Mouse (Mus musculus) embryonic facial prominence, embryonic 14.5 days (tissue): ENCODE data around the gene Slc19a2. TPM values are rescaled to one million over a fixed set of nuclear protein-coding genes. Genes with fewer than 3 reads are reported as not detected.

Source experiments
- ATAC-seq: fragments of 200-750 bp; cut with Nextera tagmentation; 2 replicates; pipeline ENCODE4 v1.8.0; 2017; ENCODE audit warnings: low read depth, moderate number of reproducible peaks, moderate TSS enrichment
- DNase-seq: peaks from one replicate; pipeline ENCODE4 v3.0.0-alpha.2; 2015; ENCODE audit warnings: low spot score
- H3K27ac ChIP-seq: fragments of 300-500 bp; sonication (generic); replicated peaks from 2 replicates; pipeline ENCODE4 v1.5.1; 2014; ENCODE audit warnings: low read depth, mild to moderate bottlenecking, low read length, moderate library complexity
- H3K27me3 ChIP-seq: fragments of 300-500 bp; sonication (generic); replicated peaks from 2 replicates; pipeline ENCODE4 v1.6.1; 2014; ENCODE audit warnings: low read length; ENCODE audit not compliant: control insufficient read depth, insufficient read depth
- H3K36me3 ChIP-seq: fragments of 300-500 bp; sonication (generic); 2 replicates; pipeline ENCODE4 v1.6.1; 2014; ENCODE audit warnings: low read length, mixed read lengths; ENCODE audit not compliant: control insufficient read depth, insufficient read depth
- H3K4me1 ChIP-seq: fragments of 300-500 bp; sonication (generic); 2 replicates; pipeline ENCODE4 v1.6.1; 2014; ENCODE audit warnings: antibody characterized with exemption, low read length; ENCODE audit not compliant: control insufficient read depth, insufficient read depth
- H3K4me2 ChIP-seq: fragments of 300-500 bp; sonication (generic); 2 replicates; pipeline ENCODE4 v1.6.1; 2014; ENCODE audit warnings: low read depth, mild to moderate bottlenecking, low read length, moderate library complexity, mixed read lengths
- H3K4me3 ChIP-seq: fragments of 300-500 bp; sonication (generic); 2 replicates; pipeline ENCODE4 v1.5.1; 2014; ENCODE audit warnings: low read depth, mild to moderate bottlenecking, low read length
- H3K9ac ChIP-seq: fragments of 300-500 bp; sonication (generic); 2 replicates; pipeline ENCODE4 v1.6.1; 2014; ENCODE audit warnings: low read depth, mild to moderate bottlenecking, low read length, moderate library complexity, mixed read lengths
- H3K9me3 ChIP-seq: fragments of 300-500 bp; sonication (generic); 2 replicates; pipeline ENCODE4 v1.6.1; 2016; ENCODE audit warnings: low read length; ENCODE audit not compliant: control insufficient read depth
- WGBS: fragments of 180-500 bp; shearing (Covaris S2); extraction: QIAGEN DNeasy Blood & Tissue Kit; methylation state at CpG from one replicate; pipeline ENCODE4 v1.1.7; 2014; 5-methylcytosine and 5-hydroxymethylcytosine counted together
- polyA plus RNA-seq: library from polyadenylated mRNA; unstranded; fragments of >200 nt; fragmentation: Nextera tagmentation; extraction: Ambion mirVana; gene quantifications from 2 replicates; pipeline ENCODE4 v1.2.1, GENCODE M21; 2014

The Slc19a2 gene
- polyA plus RNA-seq, 1 experiment from 2014 or later: 8.2 TPM

DNA sequence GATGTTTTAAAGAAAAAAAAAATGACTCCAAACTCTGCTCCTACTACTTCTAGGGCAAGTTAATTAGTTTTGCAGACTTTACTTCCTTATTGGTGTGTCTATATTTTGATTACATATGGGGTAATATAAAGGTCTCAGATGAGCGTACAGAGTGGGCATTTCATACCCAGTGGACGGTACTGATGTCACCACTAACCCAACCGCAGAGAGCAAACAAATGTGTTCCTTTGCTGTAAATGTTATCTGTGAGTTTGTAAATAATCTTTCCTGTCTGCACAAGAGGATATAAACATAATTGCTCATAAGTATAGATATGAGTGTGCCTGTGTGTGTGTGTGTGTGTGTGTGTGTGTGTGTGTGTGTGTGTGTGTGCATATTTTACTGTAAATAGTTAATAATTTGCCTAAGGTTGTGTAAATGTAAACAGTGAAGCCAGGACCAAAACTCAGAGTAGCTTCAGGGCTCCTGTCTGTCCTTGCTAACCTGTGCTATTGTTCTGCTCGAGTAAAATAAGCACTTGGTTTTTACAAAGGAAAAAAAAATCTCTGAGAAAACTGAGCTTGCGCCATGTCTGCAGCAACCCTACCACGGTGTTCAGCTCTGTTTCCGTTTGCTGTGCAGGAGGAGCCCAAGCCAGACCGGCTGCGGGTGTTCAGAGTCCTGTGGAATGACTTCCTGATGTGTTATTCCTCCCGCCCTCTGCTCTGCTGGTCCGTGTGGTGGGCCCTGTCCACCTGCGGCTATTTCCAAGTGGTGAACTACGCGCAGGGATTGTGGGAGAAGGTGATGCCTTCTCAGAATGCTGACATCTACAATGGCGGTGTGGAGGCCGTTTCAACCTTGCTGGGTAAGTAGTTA, 11.6 kb downstream of the Slc19a2 start:
- no peak overlapping the region for H3K9ac ChIP-seq
- H3K36me3 ChIP-seq: peaks cover 30% of the 10 kb centered on the region
- H3K27me3 ChIP-seq: no peaks in the 10 kb centered on the region
- H3K4me2 ChIP-seq: no peak overlapping the region
- no peaks in the 10 kb centered on the region for H3K4me1 ChIP-seq
- no peaks in the 10 kb centered on the region for H3K9me3 ChIP-seq
- H3K4me3 ChIP-seq: no peak overlapping the region
- DNase-seq (no peak), ATAC-seq (no peak)
- 70% methylated on average over 16 of the region's 16 CpGs for WGBS
- no peak overlapping the region for H3K27ac ChIP-seq

DNA sequence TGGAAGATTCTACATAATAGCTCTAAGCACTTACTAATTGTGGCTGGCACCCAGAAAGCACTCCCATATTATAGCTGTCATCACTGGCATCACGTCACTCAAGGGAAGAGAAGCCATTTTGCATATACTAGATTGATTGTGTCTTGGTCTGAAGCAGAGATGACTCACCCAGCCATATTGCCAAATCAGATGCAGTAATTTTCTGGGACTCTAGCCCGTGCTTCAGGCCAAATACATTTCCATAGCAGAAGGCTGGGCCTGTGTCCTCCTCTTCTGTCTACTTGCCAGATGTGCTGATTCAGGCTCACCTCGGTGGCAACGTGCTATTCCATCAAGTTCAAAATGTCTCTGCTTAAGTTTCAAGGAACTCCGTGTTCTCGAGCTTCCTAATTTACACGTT, 12.7 kb downstream of the Slc19a2 start:
- H3K4me3 ChIP-seq: no peak overlapping the region
- peaks cover 35% of the 10 kb centered on the region for H3K36me3 ChIP-seq
- WGBS: 83% methylated on average over 7 of the region's 7 CpGs
- no peak overlapping the region for H3K27ac ChIP-seq
- H3K9me3 ChIP-seq: no peaks in the 10 kb centered on the region
- ATAC-seq (no peak), DNase-seq (peak; percentile 27)
- no peaks in the 10 kb centered on the region for H3K27me3 ChIP-seq
- no peak overlapping the region for H3K4me2 ChIP-seq
- H3K9ac ChIP-seq: no peak overlapping the region
- H3K4me1 ChIP-seq: no peaks in the 10 kb centered on the region

DNA sequence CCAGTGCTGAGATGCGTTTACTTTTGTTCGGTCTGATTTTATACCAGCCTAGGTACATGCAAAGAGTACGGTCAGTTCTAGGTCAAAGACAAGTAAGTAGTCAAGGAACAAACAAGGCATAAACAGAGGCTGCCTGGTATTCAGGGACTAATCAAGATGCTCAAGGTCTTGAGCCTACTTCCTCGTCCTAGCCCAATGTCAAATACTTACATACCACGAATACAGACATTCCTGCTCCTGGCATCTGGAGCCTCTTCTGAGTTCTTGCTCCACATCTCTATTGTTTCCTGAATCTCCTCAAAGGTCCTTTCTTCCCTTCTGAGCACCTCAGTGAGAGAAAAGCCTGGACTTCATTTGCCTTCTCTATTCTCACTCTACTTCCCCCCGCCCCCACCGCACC, 22.1 kb downstream of the Slc19a2 start:
- DNase-seq: no peak
- 70% methylated on average over 7 of the region's 7 CpGs for WGBS

GRCm38 (mm10) chr1:164273659-164274058, 24.8 kb downstream of the Slc19a2 start:
- Histone ChIP-seq H3K36me3 (no peaks in the 10 kb centered on the region), H3K9ac (no peak overlapping the region), H3K9me3 (no peaks in the 10 kb centered on the region), H3K4me1 (no peaks in the 10 kb centered on the region), H3K27ac (no peak overlapping the region), H3K4me3 (no peak overlapping the region), H3K27me3 (no peaks in the 10 kb centered on the region), H3K4me2 (no peak overlapping the region)
- peak; percentile 28 for DNase-seq
- WGBS: 26% methylated on average over 6 of the region's 6 CpGs
- ATAC-seq: no peak

More for the DNA sequence above, 22.1 kb downstream of the Slc19a2 start:
- Histone ChIP-seq H3K27me3 (no peaks in the 10 kb centered on the region), H3K4me1 (no peaks in the 10 kb centered on the region), H3K9ac (no peak overlapping the region), H3K27ac (no peak overlapping the region), H3K4me3 (no peak overlapping the region), H3K4me2 (no peak overlapping the region), H3K36me3 (0 out of 2 replicates have a peak, but pooled peaks cover 3% of the 10 kb centered on the region), H3K9me3 (no peaks in the 10 kb centered on the region)
- ATAC-seq: no peak

DNA sequence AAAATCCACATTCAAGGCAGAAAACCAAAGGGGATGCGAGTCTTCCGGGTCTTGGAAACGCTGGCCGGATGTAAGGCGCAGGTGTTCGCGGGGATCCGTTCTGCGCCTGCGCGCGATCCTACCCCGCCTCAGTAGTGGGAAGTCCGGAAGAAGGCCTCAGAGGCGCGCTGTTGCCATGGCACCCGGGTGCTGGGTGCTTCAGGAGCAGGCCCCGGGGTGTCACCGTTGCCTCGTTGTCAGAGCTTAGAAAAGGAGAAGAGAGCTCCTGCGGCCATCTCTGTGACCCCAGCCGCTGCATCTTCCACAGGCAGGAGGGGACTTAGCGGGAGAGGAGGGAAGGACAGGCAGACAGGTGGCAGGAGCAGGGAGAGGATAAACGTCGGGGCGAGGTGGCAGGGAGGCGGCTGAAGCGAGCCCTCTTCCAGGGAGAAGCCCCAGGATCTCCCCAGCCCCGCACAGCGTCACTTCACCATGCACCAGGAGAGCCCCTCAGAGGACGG, 26.7 kb downstream of the Slc19a2 start, which contains the start of gene Ccdc181:
TSS of gene Ccdc181 (plus strand) at position 131 of the 500 bp plus-strand sequence.
- Histone ChIP-seq H3K9me3 (no peaks in the 10 kb centered on the region), H3K27ac (no peak within 1 kb of the TSS), H3K4me3 (peak within 1 kb of the TSS; percentile 50), H3K4me2 (peak within 1 kb of the TSS; percentile 57), H3K36me3 (no peaks in the 10 kb centered on the region), H3K27me3 (no peaks in the 10 kb centered on the region), H3K4me1 (no peaks in the 10 kb centered on the region), H3K9ac (peak within 1 kb of the TSS; percentile 66)
- DNase-seq: peak; percentile 95
- ATAC-seq: peak; percentile 100
- WGBS: under 1% methylated on average over 31 of the region's 31 CpGs

GRCm38 (mm10) chr1:164276552-164276951, 27.7 kb downstream of the Slc19a2 start:
- no peak overlapping the region for H3K4me2 ChIP-seq
- WGBS: 83% methylated on average over 3 of the region's 3 CpGs
- no peaks in the 10 kb centered on the region for H3K4me1 ChIP-seq
- H3K27ac ChIP-seq: no peak overlapping the region
- H3K9ac ChIP-seq: no peak overlapping the region
- no peak for DNase-seq
- no peak for ATAC-seq
- no peaks in the 10 kb centered on the region for H3K36me3 ChIP-seq
- H3K4me3 ChIP-seq: no peak overlapping the region
- no peaks in the 10 kb centered on the region for H3K27me3 ChIP-seq
- no peaks in the 10 kb centered on the region for H3K9me3 ChIP-seq

GRCm38 (mm10) chr1:164279332-164279731, 30.5 kb downstream of the Slc19a2 start:
- no peaks in the 10 kb centered on the region for H3K9me3 ChIP-seq
- no peak overlapping the region for H3K4me3 ChIP-seq
- H3K4me2 ChIP-seq: no peak overlapping the region
- H3K27ac ChIP-seq: no peak overlapping the region
- no peaks in the 10 kb centered on the region for H3K4me1 ChIP-seq
- no peak overlapping the region for H3K9ac ChIP-seq
- DNase-seq (no peak), ATAC-seq (no peak)
- WGBS: 67% methylated on average over 4 of the region's 4 CpGs
- no peaks in the 10 kb centered on the region for H3K27me3 ChIP-seq
- H3K36me3 ChIP-seq: no peaks in the 10 kb centered on the region

- Histone ChIP-seq H3K36me3 (no peaks in the 10 kb centered on the region), H3K27me3 (no peaks in the 10 kb centered on the region), H3K4me3 (no peak overlapping the region), H3K9ac (no peak overlapping the region), H3K9me3 (no peaks in the 10 kb centered on the region), H3K4me2 (no peak overlapping the region), H3K4me1 (no peaks in the 10 kb centered on the region), H3K27ac (no peak overlapping the region)
- ATAC-seq (no peak), DNase-seq (no peak)
- WGBS: 94% methylated on average over 3 of the region's 3 CpGs
Measured at GRCm38 (mm10) chr1:164284007-164284406, 35.2 kb downstream of the Slc19a2 start.
